In the genomic region with DNA sequence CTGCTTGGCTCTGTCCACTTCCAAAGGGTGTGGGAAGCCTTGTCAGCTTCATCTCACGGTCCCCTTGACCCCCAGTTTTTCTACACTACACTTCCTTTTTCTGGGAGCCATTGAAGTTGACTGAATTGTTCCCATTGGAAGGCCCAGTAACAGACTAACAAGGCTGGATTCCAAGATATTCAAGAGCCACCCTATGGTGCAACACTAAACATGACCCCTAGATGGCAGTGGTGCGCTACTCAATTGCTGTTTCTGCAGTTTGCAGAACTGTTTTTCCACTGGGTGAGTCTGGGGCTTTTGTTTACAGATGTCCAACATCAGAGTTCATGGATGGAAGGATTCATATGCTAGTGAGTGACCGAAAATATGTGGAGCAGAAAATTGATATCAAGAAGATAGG, we compare ENCODE assay signal across 8 mouse cellular contexts.
A peak's percentile ranks its signal among the peaks of the same experiment; 100 is the strongest.
DNase-seq lines count a peak whose midpoint lies in the region; ATAC-seq lines count a peak whose summit lies in the region.
"Not testable (repeated sequence)": the region's sequence is repeated elsewhere in the genome, so short reads cannot be mapped to it uniquely, and the experiment has no call there.

No protein-coding gene starts in this region.

- DNase-seq in ES-CJ7 (ENCODE audit: low read depth, low spot score): peak; percentile 60
- peak; percentile 22 to 53 for DNase-seq in cerebellum, adult 18-20 months
- peak; percentile 79 for DNase-seq in forebrain, embryonic 11.5 days (ENCODE audit: low spot score)
- DNase-seq in hindbrain, embryonic 14.5 days (ENCODE audit: low spot score): peak; percentile 80
- peak; percentile 49 to 75 for DNase-seq in layer of hippocampus, postnatal 25 days (ENCODE audit: extremely low spot score in 1 of 2, low spot score in 1 of 2)
- DNase-seq in lung, postnatal 10 days: peak; percentile 42
- DNase-seq in right cerebral cortex, adult 2 months (ENCODE audit: low spot score in 2 of 2): peak; percentile 64 to 72
- peak; percentile 39 for DNase-seq in thymus, postnatal 25 days

- not testable (repeated sequence) for H3K27me3 ChIP-seq in forebrain, embryonic 11.5 days (ENCODE audit: control insufficient read depth, insufficient read depth, low read length); hindbrain, embryonic 14.5 days (ENCODE audit: control insufficient read depth, insufficient read depth, low read length)

- H3K36me3 ChIP-seq in forebrain, embryonic 11.5 days (ENCODE audit: control insufficient read depth, insufficient read depth, low read length); hindbrain, embryonic 14.5 days (replicated peaks; ENCODE audit: control insufficient read depth, insufficient read depth): not testable (repeated sequence)

- not testable (repeated sequence) for H3K4me2 ChIP-seq in forebrain, embryonic 11.5 days (ENCODE audit: low read depth, low read length, severe bottlenecking); hindbrain, embryonic 14.5 days (replicated peaks)

- H3K9me3 ChIP-seq in forebrain, embryonic 11.5 days (ENCODE audit: control insufficient read depth, low read length); hindbrain, embryonic 14.5 days (ENCODE audit: control insufficient read depth, low read length): not testable (repeated sequence)

- not testable (repeated sequence) for H3K4me3 ChIP-seq in forebrain, embryonic 11.5 days (ENCODE audit: low read depth, low read length); hindbrain, embryonic 14.5 days (replicated peaks; ENCODE audit: low read length)

- H3K4me1 ChIP-seq in forebrain, embryonic 11.5 days (replicated peaks; ENCODE audit: control insufficient read depth, insufficient read depth, low read length); hindbrain, embryonic 14.5 days (replicated peaks; ENCODE audit: control insufficient read depth, insufficient read depth, low read length): not testable (repeated sequence)

- not testable (repeated sequence) for H3K9ac ChIP-seq in forebrain, embryonic 11.5 days (ENCODE audit: low read length); hindbrain, embryonic 14.5 days

- H3K27ac ChIP-seq in forebrain, embryonic 11.5 days (ENCODE audit: low read depth, low read length); hindbrain, embryonic 14.5 days: not testable (repeated sequence)

- 42% methylated on average over 3 of the region's 3 CpGs for WGBS in forebrain, embryonic 11.5 days
- 41% methylated on average over 3 of the region's 3 CpGs for WGBS in hindbrain, embryonic 14.5 days

- not testable (repeated sequence) for ATAC-seq in forebrain, embryonic 11.5 days (replicated peaks; ENCODE audit: low FRiP score); hindbrain, embryonic 14.5 days (ENCODE audit: low FRiP score)
